Mouse (Mus musculus) stomach, embryonic 14.5 days (tissue): ENCODE results near the gene Sec24c. TPM values are rescaled to one million over a fixed set of nuclear protein-coding genes. Genes with fewer than 3 reads are reported as not detected.

Experiments
- ATAC-seq: fragments of 200-750 bp; cut with Nextera tagmentation; 2 replicates; pipeline ENCODE4 v1.8.0; 2017; ENCODE audit warnings: low read depth, moderate TSS enrichment; ENCODE audit not compliant: insufficient number of reproducible peaks, insufficient read depth, low FRiP score
- H3K27ac ChIP-seq: fragments of 300-500 bp; sonication (generic); 2 replicates; pipeline ENCODE4 v1.5.1; 2014; ENCODE audit warnings: mild to moderate bottlenecking, low read length, moderate library complexity, mixed read lengths
- H3K27me3 ChIP-seq: fragments of 300-500 bp; sonication (generic); 2 replicates; pipeline ENCODE4 v1.6.1; 2014; ENCODE audit warnings: low read length, control low read depth, mixed read lengths; ENCODE audit not compliant: control insufficient read depth, insufficient read depth
- H3K36me3 ChIP-seq: fragments of 300-500 bp; sonication (generic); 2 replicates; pipeline ENCODE4 v1.6.1; 2014; ENCODE audit warnings: mild to moderate bottlenecking, control low read depth, low read length, moderate library complexity, mixed read lengths; ENCODE audit not compliant: control insufficient read depth, insufficient read depth
- H3K4me1 ChIP-seq: fragments of 300-500 bp; sonication (generic); 2 replicates; pipeline ENCODE4 v1.6.1; 2014; ENCODE audit warnings: low read length, control low read depth, mixed read lengths; ENCODE audit not compliant: control insufficient read depth, insufficient read depth
- H3K4me2 ChIP-seq: fragments of 300-500 bp; sonication (generic); replicated peaks from 2 replicates; pipeline ENCODE4 v1.6.1; 2014; ENCODE audit warnings: low read depth, low read length, control low read depth
- H3K4me3 ChIP-seq: fragments of 300-500 bp; sonication (generic); 2 replicates; pipeline ENCODE4 v1.5.1; 2014; ENCODE audit warnings: low read depth, low read length, control low read depth
- H3K9ac ChIP-seq: fragments of 300-500 bp; sonication (generic); replicated peaks from 2 replicates; pipeline ENCODE4 v1.6.1; 2014; ENCODE audit warnings: low read depth, mild to moderate bottlenecking, control low read depth, low read length, moderate library complexity, mixed read lengths
- H3K9me3 ChIP-seq: fragments of 300-500 bp; sonication (generic); 2 replicates; pipeline ENCODE4 v1.6.1; 2016; ENCODE audit warnings: low read depth, low read length, control low read depth; ENCODE audit not compliant: control insufficient read depth
- WGBS: fragments of 180-500 bp; shearing (Covaris S2); extraction: QIAGEN DNeasy Blood & Tissue Kit; methylation state at CpG from one replicate; pipeline ENCODE4 v1.1.7; 2014; 5-methylcytosine and 5-hydroxymethylcytosine counted together
- polyA plus RNA-seq: library from polyadenylated mRNA; unstranded; fragments of >200 nt; fragmentation: Nextera tagmentation; extraction: Ambion mirVana; gene quantifications from 2 replicates; pipeline ENCODE4 v1.2.1, GENCODE M21; 2014

The Sec24c gene
- polyA plus RNA-seq, 1 experiment from 2014 or later, result 88.1 TPM

DNA sequence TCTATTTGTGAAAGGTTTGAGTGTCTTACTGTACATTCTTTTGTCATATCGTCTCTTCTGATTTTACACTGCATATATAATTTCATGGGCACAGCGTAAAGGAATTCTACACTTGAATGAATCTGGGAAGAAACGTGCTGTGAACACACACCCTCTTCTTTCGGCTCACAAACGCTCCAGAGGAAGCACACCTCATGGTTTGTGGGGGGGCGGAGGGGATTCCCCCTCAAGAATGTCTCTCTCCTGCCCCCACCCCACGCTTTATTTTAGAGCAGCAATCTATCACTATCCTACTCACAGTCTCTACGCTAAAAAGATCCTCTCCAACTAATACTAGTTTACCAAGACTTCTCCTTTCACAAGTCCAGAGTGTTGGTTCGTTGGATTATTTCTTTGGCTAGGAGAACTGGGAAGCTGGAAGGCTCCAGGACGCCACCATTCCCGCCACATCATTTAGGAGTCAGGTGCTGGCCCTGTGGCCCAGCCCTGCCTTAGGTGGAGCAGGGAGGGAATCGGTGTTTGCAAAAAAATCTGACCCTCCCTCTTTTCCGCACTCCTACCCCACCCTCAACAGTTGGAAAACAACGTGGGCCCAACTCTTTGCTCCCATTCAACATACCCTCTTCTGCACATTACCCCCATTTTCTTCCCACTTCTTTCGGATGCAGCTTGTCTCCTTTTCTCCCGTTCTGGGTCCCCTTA lies 34.0 kb upstream of the Sec24c start:
- ATAC-seq, result peak; percentile 56
- H3K9me3 ChIP-seq, result no peaks in the 10 kb centered on the region
- peak overlapping the region; percentile 78 for H3K4me2 ChIP-seq
- peak overlapping the region; percentile 74 for H3K4me3 ChIP-seq
- H3K4me1 ChIP-seq, result peaks cover 6% of the 10 kb centered on the region; the same call in 1 of the 2 replicates
- H3K36me3 ChIP-seq, result no peaks in the 10 kb centered on the region
- H3K9ac ChIP-seq, result peak overlapping the region; percentile 79
- no peaks in the 10 kb centered on the region for H3K27me3 ChIP-seq
- 1% methylated on average over 16 of the region's 16 CpGs for WGBS
- H3K27ac ChIP-seq, result peak overlapping the region; percentile 92

DNA sequence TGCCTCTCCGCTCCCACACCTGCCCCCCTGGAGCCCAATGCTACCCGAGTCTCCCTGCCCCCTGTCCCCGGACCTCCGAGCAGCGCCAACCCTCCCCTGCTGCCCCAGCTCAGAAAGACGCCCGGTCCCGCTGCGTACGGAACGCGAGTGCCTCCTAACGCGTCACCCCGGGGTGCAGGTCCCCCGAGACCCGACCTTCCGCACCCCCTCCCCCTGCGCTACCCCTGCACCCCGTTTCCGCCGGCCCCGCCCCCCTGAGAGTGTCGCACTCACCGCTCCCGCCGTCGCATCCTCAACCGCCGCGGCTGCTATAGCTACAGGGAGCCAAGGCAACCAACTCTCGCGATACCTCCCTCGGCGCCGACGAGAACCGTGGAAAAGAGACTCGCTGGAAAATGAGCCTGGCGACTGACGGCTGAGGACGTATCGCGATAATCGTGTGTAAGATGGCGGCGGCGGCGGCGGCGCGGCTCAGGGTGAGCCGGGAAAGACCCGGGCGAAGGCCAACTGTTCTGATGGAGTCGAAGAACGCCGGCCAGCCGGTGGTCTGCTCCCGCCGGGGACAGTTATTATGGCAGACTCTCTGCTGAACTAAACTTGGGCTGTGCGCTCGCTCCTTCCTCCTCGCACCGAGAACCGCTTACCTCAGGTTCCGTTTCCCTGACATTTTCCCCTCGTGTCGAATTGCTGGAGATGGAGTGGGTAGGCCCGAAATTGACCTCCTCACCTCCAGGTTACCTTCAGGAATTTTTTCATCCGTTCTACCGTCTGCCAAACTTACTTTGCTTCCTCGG lies 33.3 kb upstream of the Sec24c start, which contains the start of gene Usp54:
Usp54 (minus strand) TSS at position 420 of the 794 bp plus-strand sequence.
- peak within 1 kb of the TSS; percentile 78 for H3K4me2 ChIP-seq
- no peaks in the 10 kb centered on the region for H3K36me3 ChIP-seq
- peak within 1 kb of the TSS; percentile 79 for H3K9ac ChIP-seq
- H3K27ac ChIP-seq, result peak within 1 kb of the TSS; percentile 92
- WGBS, result under 1% methylated on average over 73 of the region's 73 CpGs
- ATAC-seq, result peak; percentile 96
- peaks cover 6% of the 10 kb centered on the region; the same call in 1 of the 2 replicates for H3K4me1 ChIP-seq
- H3K4me3 ChIP-seq, result peak within 1 kb of the TSS; percentile 74
- H3K27me3 ChIP-seq, result no peaks in the 10 kb centered on the region
- H3K9me3 ChIP-seq, result no peaks in the 10 kb centered on the region

DNA sequence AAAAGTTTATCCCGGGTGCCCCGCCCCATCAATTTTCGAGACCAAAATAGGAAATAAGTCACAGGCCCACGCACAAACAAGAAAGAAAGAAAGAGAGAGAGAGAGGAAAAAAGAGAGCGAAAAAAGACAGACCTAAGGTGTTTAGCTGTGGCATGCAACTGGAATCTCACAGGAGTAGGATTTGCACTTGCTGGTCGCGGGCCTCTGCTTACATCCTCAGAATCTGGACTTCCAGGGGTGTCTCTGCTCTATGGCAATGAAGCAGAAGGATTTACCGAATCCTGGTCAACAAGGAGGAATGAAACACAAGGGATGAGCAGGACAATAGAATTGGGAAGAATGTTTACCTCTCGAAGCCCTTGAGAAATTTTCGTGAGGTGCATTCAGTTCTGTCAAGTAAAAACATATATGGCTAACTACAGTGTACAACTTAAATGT lies 32.7 kb upstream of the Sec24c start:
- no peak for ATAC-seq
- peak overlapping the region; percentile 92 for H3K27ac ChIP-seq
- 11% methylated on average over 10 of the region's 10 CpGs for WGBS
- peaks cover 6% of the 10 kb centered on the region; the same call in 1 of the 2 replicates for H3K4me1 ChIP-seq
- H3K9ac ChIP-seq, result peak overlapping the region; percentile 79
- peak overlapping the region; percentile 74 for H3K4me3 ChIP-seq
- H3K27me3 ChIP-seq, result no peaks in the 10 kb centered on the region
- peak overlapping the region; percentile 57 for H3K4me2 ChIP-seq
- H3K9me3 ChIP-seq, result no peaks in the 10 kb centered on the region
- H3K36me3 ChIP-seq, result no peaks in the 10 kb centered on the region

DNA sequence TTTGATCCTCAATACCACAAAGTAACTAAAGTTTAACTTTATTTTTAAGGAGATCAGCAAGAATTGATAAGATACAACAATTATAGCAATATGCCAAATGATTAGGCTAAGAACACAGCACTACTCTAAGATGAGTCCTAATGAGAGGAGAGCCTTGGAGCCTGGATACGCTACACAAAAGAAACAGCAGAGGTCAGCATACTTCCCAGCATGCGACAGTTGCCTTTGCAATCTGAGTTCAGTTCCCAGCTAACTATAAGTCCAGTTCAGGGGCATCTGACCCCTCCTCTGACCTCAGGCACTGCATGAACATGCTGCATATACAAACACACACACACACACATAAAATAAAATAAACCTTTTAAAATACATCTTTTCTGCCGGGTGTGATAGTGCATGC lies 28.6 kb upstream of the Sec24c start:
- ATAC-seq, result no peak
- H3K27me3 ChIP-seq, result no peaks in the 10 kb centered on the region
- no peak overlapping the region for H3K27ac ChIP-seq
- no peaks in the 10 kb centered on the region for H3K9me3 ChIP-seq
- no peaks in the 10 kb centered on the region for H3K36me3 ChIP-seq
- peaks cover 6% of the 10 kb centered on the region; the same call in 1 of the 2 replicates for H3K4me1 ChIP-seq
- no peak overlapping the region for H3K9ac ChIP-seq
- H3K4me3 ChIP-seq, result no peak overlapping the region
- no peak overlapping the region for H3K4me2 ChIP-seq
- WGBS, result 30% methylated on average over 3 of the region's 3 CpGs

DNA sequence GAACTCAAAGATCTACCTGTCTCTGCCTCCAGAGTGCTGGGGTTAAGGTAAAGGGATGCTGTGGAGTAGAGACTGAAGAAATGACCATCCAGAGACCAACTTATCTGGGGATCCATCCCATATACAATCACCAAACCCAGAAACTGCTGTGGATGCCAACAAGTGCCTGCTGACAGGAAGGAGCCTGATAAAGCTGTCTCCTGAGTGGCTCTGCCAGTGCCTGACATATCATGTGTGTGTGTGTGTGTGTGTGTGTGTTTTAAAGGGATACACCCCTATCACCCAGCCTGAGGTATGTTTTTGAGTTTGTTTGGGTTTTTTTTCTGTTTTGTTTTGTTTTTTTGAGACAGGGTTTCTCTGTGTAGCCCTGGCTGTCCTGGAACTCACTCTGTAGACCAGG lies 27.7 kb upstream of the Sec24c start:
- no peaks in the 10 kb centered on the region for H3K9me3 ChIP-seq
- no peak overlapping the region for H3K4me2 ChIP-seq
- no peak for ATAC-seq
- H3K27ac ChIP-seq, result no peak overlapping the region
- H3K4me3 ChIP-seq, result no peak overlapping the region
- H3K4me1 ChIP-seq, result peaks cover 6% of the 10 kb centered on the region; the same call in 1 of the 2 replicates
- H3K9ac ChIP-seq, result no peak overlapping the region
- H3K27me3 ChIP-seq, result no peaks in the 10 kb centered on the region
- H3K36me3 ChIP-seq, result no peaks in the 10 kb centered on the region

DNA sequence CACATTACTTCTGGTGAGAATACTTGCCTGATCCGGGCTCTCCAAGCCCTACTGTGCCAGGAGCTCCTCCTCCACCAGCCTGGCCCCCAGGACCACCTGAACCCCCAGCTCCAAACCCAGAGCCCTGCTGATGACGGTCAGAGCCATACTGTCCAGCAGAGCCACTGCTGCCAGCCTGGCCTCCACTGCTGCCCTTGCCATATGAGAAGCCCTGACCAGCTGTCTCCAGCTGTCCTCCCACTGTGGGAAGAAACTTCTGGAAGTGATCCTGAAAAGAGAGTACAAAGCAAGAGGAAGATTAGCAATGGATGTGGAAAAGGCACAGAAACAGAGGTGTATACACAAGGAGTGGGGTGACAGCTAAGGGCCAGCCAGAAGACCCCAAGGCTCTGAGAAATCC lies 23.1 kb upstream of the Sec24c start:
- H3K9ac ChIP-seq, result no peak overlapping the region
- no peak overlapping the region for H3K27ac ChIP-seq
- no peak overlapping the region for H3K4me3 ChIP-seq
- H3K9me3 ChIP-seq, result no peaks in the 10 kb centered on the region
- H3K4me2 ChIP-seq, result no peak overlapping the region
- H3K27me3 ChIP-seq, result no peaks in the 10 kb centered on the region
- WGBS, result 67% methylated on average over 2 of the region's 2 CpGs
- H3K36me3 ChIP-seq, result no peaks in the 10 kb centered on the region
- ATAC-seq, result no peak
- H3K4me1 ChIP-seq, result no peaks in the 10 kb centered on the region

DNA sequence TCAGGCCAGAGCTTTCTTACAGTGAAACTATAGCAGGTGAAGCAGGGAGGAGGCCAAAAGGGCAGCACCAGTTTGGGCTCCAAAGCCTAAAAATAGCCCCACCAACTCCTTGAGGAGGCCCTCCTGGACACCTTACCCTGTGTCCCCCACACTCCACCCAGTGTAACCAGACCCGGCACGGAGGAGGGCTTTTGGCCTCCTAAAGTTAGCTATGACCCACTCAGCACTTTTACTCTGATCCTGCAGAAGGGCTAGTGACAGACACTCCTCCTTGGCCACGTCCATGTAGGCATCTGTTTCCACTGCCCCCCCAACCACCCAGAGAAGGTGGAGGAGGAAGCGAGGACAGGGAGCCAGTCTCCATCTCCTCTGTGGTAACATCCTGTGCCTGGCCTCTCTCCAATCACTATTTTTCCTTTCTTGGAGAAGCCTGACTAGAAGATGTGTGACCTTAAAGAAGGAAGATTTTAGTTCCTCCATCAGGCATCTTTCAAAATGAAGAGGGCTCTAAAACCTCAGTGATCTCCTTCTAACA lies 22.3 kb upstream of the Sec24c start:
- no peak overlapping the region for H3K27ac ChIP-seq
- no peaks in the 10 kb centered on the region for H3K27me3 ChIP-seq
- H3K9me3 ChIP-seq, result no peaks in the 10 kb centered on the region
- H3K4me3 ChIP-seq, result no peak overlapping the region
- 64% methylated on average over 4 of the region's 4 CpGs for whole genome bisulfite sequencing
- ATAC-seq, result no peak
- H3K4me2 ChIP-seq, result no peak overlapping the region
- no peak overlapping the region for H3K9ac ChIP-seq
- H3K4me1 ChIP-seq, result no peaks in the 10 kb centered on the region
- no peaks in the 10 kb centered on the region for H3K36me3 ChIP-seq

DNA sequence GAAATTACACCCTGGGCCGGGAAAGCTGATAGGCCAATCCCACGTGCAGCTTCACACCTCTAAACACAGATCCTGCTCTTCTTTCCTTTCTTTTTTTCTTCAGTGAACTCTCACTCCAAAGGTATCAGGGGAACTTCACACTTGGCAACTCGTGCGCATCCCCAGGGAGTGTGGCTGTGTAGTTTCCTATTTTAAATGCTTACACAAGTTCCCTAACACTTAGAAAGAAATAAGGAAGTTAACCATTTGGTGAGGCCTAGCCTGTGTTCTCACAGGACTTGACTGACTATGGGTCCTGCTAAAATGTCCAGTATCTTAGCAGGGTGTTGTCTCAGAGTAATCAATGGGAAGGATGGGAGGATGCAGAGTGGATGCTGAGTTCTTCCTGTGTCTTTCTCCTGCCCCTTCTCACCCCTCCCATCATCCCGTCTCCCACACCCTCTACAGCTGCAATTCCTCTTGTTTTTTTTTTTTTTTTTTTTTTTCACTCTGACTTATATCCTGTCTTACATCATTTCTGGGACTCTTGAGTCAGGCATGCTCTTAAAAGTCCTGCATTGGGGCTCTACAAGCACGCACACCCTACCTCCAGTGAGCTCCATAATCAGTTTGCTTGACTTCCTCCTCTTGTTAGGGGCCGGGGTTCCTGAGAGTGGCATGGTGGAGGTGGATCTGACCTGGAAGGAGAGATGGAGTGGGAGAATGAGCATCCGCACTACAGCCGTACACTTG lies 19.3 kb upstream of the Sec24c start:
- Histone ChIP-seq H3K4me2 (no peak overlapping the region), H3K27me3 (no peaks in the 10 kb centered on the region), H3K4me3 (no peak overlapping the region), H3K36me3 (no peaks in the 10 kb centered on the region), H3K4me1 (no peaks in the 10 kb centered on the region), H3K9me3 (no peaks in the 10 kb centered on the region), H3K9ac (no peak overlapping the region), H3K27ac (no peak overlapping the region)
- 61% methylated on average over 9 of the region's 9 CpGs for WGBS
- ATAC-seq, result no peak
